In the genomic region with DNA sequence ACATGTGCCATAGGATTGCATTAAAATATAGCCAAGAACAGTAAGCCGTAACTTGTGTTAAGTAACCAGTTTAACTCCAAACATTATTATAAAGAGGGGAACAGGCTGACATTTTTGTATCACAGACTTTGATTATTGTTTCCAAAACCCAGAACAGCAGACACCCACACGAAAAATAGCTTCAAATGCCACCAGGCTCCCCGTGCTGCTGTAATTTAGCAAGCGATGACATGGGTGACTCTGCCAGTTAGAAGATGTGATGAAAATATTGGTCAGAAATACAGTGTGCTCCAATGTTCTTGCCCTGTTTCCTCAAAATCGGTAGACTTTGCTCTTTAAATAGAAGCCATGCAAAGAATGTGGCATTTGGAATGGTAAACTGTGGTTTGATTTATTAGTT, we compare ENCODE assay signal across 12 mouse cellular contexts.
"Had no signal": no experiment of that assay in that cellular context is flagged by ENCODE, and none has a peak within 500 bp of the region (broad histone marks: within the 10 kb centered on the region; RNA-seq: fewer than 3 reads in every experiment).

No protein-coding gene starts in this region.

- H3K4me1 ChIP-seq: intestine, embryonic 15.5 days; limb, embryonic 15.5 days; neural tube, embryonic 15.5 days; stomach, embryonic 15.5 days had no signal

- DNase-seq: kidney, adult 18-20 months; kidney, postnatal 25 days; lung, adult 18-20 months; right cerebral cortex, postnatal 14 days; thymus, adult 2 months; thymus, postnatal 25 days had no signal

- H3K4me2 ChIP-seq: intestine, embryonic 15.5 days; limb, embryonic 15.5 days; midbrain, embryonic 13.5 days; neural tube, embryonic 15.5 days; stomach, embryonic 15.5 days had no signal

- H3K4me3 ChIP-seq: intestine, embryonic 15.5 days; limb, embryonic 15.5 days; midbrain, embryonic 13.5 days; neural tube, embryonic 15.5 days; stomach, embryonic 15.5 days had no signal

- H3K36me3 ChIP-seq: intestine, embryonic 15.5 days; limb, embryonic 15.5 days; midbrain, embryonic 13.5 days; neural tube, embryonic 15.5 days; stomach, embryonic 15.5 days had no signal

- ATAC-seq: intestine, embryonic 15.5 days; midbrain, embryonic 13.5 days had no signal

- H3K27ac ChIP-seq: intestine, embryonic 15.5 days; limb, embryonic 15.5 days; liver, embryonic 14.5 days; midbrain, embryonic 13.5 days; neural tube, embryonic 15.5 days; stomach, embryonic 15.5 days had no signal

- H3K9me3 ChIP-seq: intestine, embryonic 15.5 days; limb, embryonic 15.5 days; midbrain, embryonic 13.5 days; neural tube, embryonic 15.5 days; stomach, embryonic 15.5 days had no signal

- H3K9ac ChIP-seq: intestine, embryonic 15.5 days; limb, embryonic 15.5 days; liver, embryonic 14.5 days; midbrain, embryonic 13.5 days; neural tube, embryonic 15.5 days; stomach, embryonic 15.5 days had no signal

- H3K27me3 ChIP-seq: intestine, embryonic 15.5 days; limb, embryonic 15.5 days; midbrain, embryonic 13.5 days; neural tube, embryonic 15.5 days; stomach, embryonic 15.5 days had no signal
